Comparison of ENCODE assay signal across 8 mouse cellular contexts in genomic region chr17:27555075-27555511, GRCm38 (mm10). TPM values are rescaled to one million over a fixed set of nuclear protein-coding genes. Genes with fewer than 3 reads are reported as not detected.
DNase-seq lines count a peak whose midpoint lies in the region; TF ChIP-seq lines count a peak whose summit lies in the region.

No protein-coding gene starts in this region.

- peak in 1 of 2 experiments; percentile 48; a peak in 1 of 4 replicates for TF ChIP-seq POLR2A in MEL (IDR thresholded peaks at IDR 0.05; ENCODE audit: control insufficient read depth in 1 of 2, insufficient read depth in 1 of 2, low read depth in 1 of 2, low read length in 2 of 2, poor library complexity in 1 of 2)

- H3K79me2 ChIP-seq in MEL (ENCODE audit: control insufficient read depth, insufficient read depth, low read length, poor library complexity), result peaks cover 45% of the 10 kb centered on the region

- TF ChIP-seq CTCF in MEL (IDR thresholded peaks at IDR 0.05 in 2 of 3, conservative IDR thresholded peaks at IDR 0.05 in 1 of 3; ENCODE audit: control insufficient read depth in 1 of 3, insufficient read depth in 1 of 3, low read depth in 2 of 3, low read length in 3 of 3, poor library complexity in 1 of 3, severe bottlenecking in 1 of 3), result no peak

- H3K9ac ChIP-seq in MEL (ENCODE audit: control insufficient read depth, low read depth, low read length, poor library complexity, severe bottlenecking), result peak overlapping the region; percentile 99

- DNase-seq in B cell, adult 2 months, result peak; percentile 73 to 74
- DNase-seq in MEL (ENCODE audit: low read depth, low spot score), result peak; percentile 86
- peak; percentile 85 for DNase-seq in forelimb bud, embryonic 11.5 days (ENCODE audit: low read depth, low spot score)
- no peak for DNase-seq in limb, embryonic 10.5 days (ENCODE audit: low spot score)
- peak; percentile 87 for DNase-seq in mesoderm, embryonic 11.5 days (ENCODE audit: low read depth, low spot score)
- peak; percentile 64 for DNase-seq in splenic B cell, adult 2 months (ENCODE audit: low read depth, low spot score)
- DNase-seq in layer of hippocampus, adult 9-11 months, result no peak
- no peak for DNase-seq in right cerebral cortex, postnatal 14 days

- peak in 1 of 2 experiments; percentile 54; a peak in 1 of 4 replicates for TF ChIP-seq EP300 in MEL (IDR thresholded peaks at IDR 0.05; ENCODE audit: low read depth in 1 of 2, low read length in 2 of 2)

- no peak for TF ChIP-seq RAD21 in MEL (IDR thresholded peaks at IDR 0.05; ENCODE audit: low read depth, low read length)

- H3K4me3 ChIP-seq in MEL (ENCODE audit: control insufficient read depth in 1 of 2, insufficient read depth in 1 of 2, low read depth in 2 of 2, low read length in 2 of 2), result peak overlapping the region; percentile 50 to 59
- H3K4me3 ChIP-seq in limb, embryonic 10.5 days, result peak overlapping the region; percentile 98

- H3K27me3 ChIP-seq in MEL (ENCODE audit: control insufficient read depth in 1 of 2, insufficient read depth in 2 of 2, low read length in 2 of 2), result no peaks in the 10 kb centered on the region
- H3K27me3 ChIP-seq in limb, embryonic 10.5 days (ENCODE audit: low read depth, poor library complexity, severe bottlenecking), result no peaks in the 10 kb centered on the region
- H3K27me3 ChIP-seq in splenic B cell, adult 2 months (ENCODE audit: control insufficient read depth, insufficient read depth, low read length, poor library complexity, severe bottlenecking), result no peaks in the 10 kb centered on the region

- 1% methylated on average over 39 of the region's 39 CpGs for WGBS in limb, embryonic 10.5 days

- H3K36me3 ChIP-seq in MEL (ENCODE audit: control insufficient read depth in 1 of 2, insufficient read depth in 2 of 2, low read length in 2 of 2), result peaks cover 0 to 11% of the 10 kb centered on the region in 2 experiments; a peak in 2 of 4 replicates
- H3K36me3 ChIP-seq in limb, embryonic 10.5 days, result peaks cover 13% of the 10 kb centered on the region
- H3K36me3 ChIP-seq in splenic B cell, adult 2 months (ENCODE audit: control insufficient read depth, insufficient read depth, low read length, poor library complexity, severe bottlenecking), result no peaks in the 10 kb centered on the region

- no peaks in the 10 kb centered on the region for H3K9me3 ChIP-seq in MEL (replicated peaks; ENCODE audit: insufficient read depth, low read length)
- H3K9me3 ChIP-seq in limb, embryonic 10.5 days (replicated peaks), result no peaks in the 10 kb centered on the region

- H3K27ac ChIP-seq in MEL (ENCODE audit: control insufficient read depth, low read depth, low read length), result peak overlapping the region; percentile 95
- peak overlapping the region; percentile 99 for H3K27ac ChIP-seq in limb, embryonic 10.5 days

- peaks cover 0 to 20% of the 10 kb centered on the region in 2 experiments; a peak in 3 of 4 replicates for H3K4me1 ChIP-seq in MEL (ENCODE audit: control insufficient read depth in 1 of 2, insufficient read depth in 2 of 2, low read length in 2 of 2)
- peaks cover 69% of the 10 kb centered on the region for H3K4me1 ChIP-seq in limb, embryonic 10.5 days

TF ChIP-seq in MEL, 35 proteins besides CTCF, POLR2A, EP300 and RAD21:
- TF ChIP-seq E2F4 (IDR thresholded peaks at IDR 0.05; ENCODE audit: borderline replicate concordance, low read depth, low read length), result no peak
- no peak for TF ChIP-seq ZC3H11A (IDR thresholded peaks at IDR 0.05; ENCODE audit: low read depth, low read length)
- no peak for TF ChIP-seq MYB (IDR thresholded peaks at IDR 0.05; ENCODE audit: low read depth, low read length)
- TF ChIP-seq BHLHE40 (IDR thresholded peaks at IDR 0.05; ENCODE audit: borderline replicate concordance, low read depth, low read length), result peak; percentile 85
- TF ChIP-seq GATA1 (IDR thresholded peaks at IDR 0.05; ENCODE audit: low read depth, low read length), result no peak
- TF ChIP-seq USF1 (IDR thresholded peaks at IDR 0.05; ENCODE audit: low read depth, low read length), result peak; percentile 60
- peak; percentile 46; the same call in 1 of the 2 replicates for TF ChIP-seq MAX (IDR thresholded peaks at IDR 0.05; ENCODE audit: low read length)
- peak; percentile 48 for TF ChIP-seq MAZ (IDR thresholded peaks at IDR 0.05; ENCODE audit: low read depth, low read length)
- TF ChIP-seq POLR2AphosphoS2 (IDR thresholded peaks at IDR 0.05; ENCODE audit: low read length), result no peak
- TF ChIP-seq HCFC1 (IDR thresholded peaks at IDR 0.05; ENCODE audit: low read depth, low read length), result no peak
- no peak for TF ChIP-seq CHD1 (IDR thresholded peaks at IDR 0.05; ENCODE audit: low read depth, low read length)
- TF ChIP-seq ETS1 (IDR thresholded peaks at IDR 0.05; ENCODE audit: low read depth, low read length), result peak; percentile 43; the same call in 1 of the 2 replicates
- TF ChIP-seq MAFK (IDR thresholded peaks at IDR 0.05; ENCODE audit: borderline replicate concordance, low read depth, low read length), result no peak
- TF ChIP-seq CHD2 (IDR thresholded peaks at IDR 0.05; ENCODE audit: low read length), result peak; percentile 9
- no peak for TF ChIP-seq MEF2A (IDR thresholded peaks at IDR 0.05; ENCODE audit: extremely low read depth, insufficient replicate concordance, low read depth, low read length, poor library complexity, severe bottlenecking)
- TF ChIP-seq MXI1 (IDR thresholded peaks at IDR 0.05; ENCODE audit: low read depth, low read length), result peak; percentile 24; the same call in 1 of the 2 replicates
- no peak for TF ChIP-seq GABPA (IDR thresholded peaks at IDR 0.05; ENCODE audit: low read depth, low read length)
- no peak for TF ChIP-seq ELF1 (IDR thresholded peaks at IDR 0.05; ENCODE audit: low read depth, low read length)
- no peak for TF ChIP-seq ZKSCAN1 (IDR thresholded peaks at IDR 0.05; ENCODE audit: low read depth, low read length)
- TF ChIP-seq SIN3A (IDR thresholded peaks at IDR 0.05; ENCODE audit: low read length), result 0 out of 2 replicates have a peak, but pooled peaks have one; percentile 0
- TF ChIP-seq TBP (IDR thresholded peaks at IDR 0.05; ENCODE audit: low read depth, low read length), result no peak
- no peak for TF ChIP-seq SMC3 (IDR thresholded peaks at IDR 0.05; ENCODE audit: low read depth, low read length)
- no peak for TF ChIP-seq NRF1 (IDR thresholded peaks at IDR 0.05; ENCODE audit: insufficient read depth, low read depth, low read length, poor library complexity, severe bottlenecking)
- peak; percentile 33; the same call in 1 of the 2 replicates for TF ChIP-seq TCF12 (IDR thresholded peaks at IDR 0.05; ENCODE audit: low read depth, low read length)
- no peak for TF ChIP-seq TAL1 (IDR thresholded peaks at IDR 0.05; ENCODE audit: low read length)
- no peak for TF ChIP-seq ZNF384 (IDR thresholded peaks at IDR 0.05; ENCODE audit: low read depth, low read length)
- no peak for TF ChIP-seq KAT2A (conservative IDR thresholded peaks at IDR 0.05; ENCODE audit: low read depth, low read length)
- TF ChIP-seq NELFE (IDR thresholded peaks at IDR 0.05; ENCODE audit: low read depth, low read length), result peak; percentile 48
- TF ChIP-seq JUND (IDR thresholded peaks at IDR 0.05; ENCODE audit: low read depth, low read length), result no peak
- TF ChIP-seq POLR2AphosphoS5 (IDR thresholded peaks at IDR 0.05; ENCODE audit: borderline replicate concordance, low read depth, low read length), result no peak
- no peak for TF ChIP-seq RCOR1 (IDR thresholded peaks at IDR 0.05; ENCODE audit: low read depth, low read length)
- TF ChIP-seq UBTF (IDR thresholded peaks at IDR 0.05; ENCODE audit: borderline replicate concordance, insufficient read depth, low read depth, low read length), result 0 out of 2 replicates have a peak, but pooled peaks have one; percentile 24
- TF ChIP-seq MYC (IDR thresholded peaks at IDR 0.05; ENCODE audit: low read depth, low read length), result no peak
- 0 out of 2 replicates have a peak, but pooled peaks have one; percentile 3 for TF ChIP-seq ZMIZ1 (IDR thresholded peaks at IDR 0.05; ENCODE audit: low read depth, low read length)
- no peak for TF ChIP-seq USF2 (IDR thresholded peaks at IDR 0.05; ENCODE audit: borderline replicate concordance in 1 of 2, insufficient read depth in 1 of 2, low read depth in 1 of 2, low read length in 2 of 2)

RNA-seq across cellular contexts. Expression of gene Hmga1, which starts 1.2 kb away (rescaled TPM):
- total RNA-seq in MEL (2012; rRNA removed), result 96.0 and 106 TPM in 2 replicates
- polyA plus RNA-seq in MEL (2012; ENCODE audit: insufficient read depth in 1 of 2, insufficient read length in 2 of 2, low read depth in 1 of 2, low replicate concordance in 2 of 2, missing spikeins in 1 of 2), result 100 to 1,000 TPM in 1 of 2 experiments, not detected in 1; 112 TPM
- polyA plus RNA-seq in limb, embryonic 10.5 days (2016; fragmentation: Nextera tagmentation; extraction: Ambion mirVana), result 904 and 1,218 TPM in 2 replicates

RNA-seq across cellular contexts. Expression of gene AI413582, which starts 10.5 kb away (rescaled TPM):
- total RNA-seq in MEL (2012; rRNA removed), result 20.6 and 21.5 TPM in 2 replicates
- polyA plus RNA-seq in MEL (2012; ENCODE audit: insufficient read depth in 1 of 2, insufficient read length in 2 of 2, low read depth in 1 of 2, low replicate concordance in 2 of 2, missing spikeins in 1 of 2), result 10 to 100 TPM in 1 of 2 experiments, not detected in 1; 56.5 TPM
- 9.4 TPM in 2 replicates for polyA plus RNA-seq in limb, embryonic 10.5 days (2016; fragmentation: Nextera tagmentation; extraction: Ambion mirVana)

RNA-seq across cellular contexts. Expression of gene Grm4, which starts 33.9 kb away (rescaled TPM):
- not detected in 2 replicates for total RNA-seq in MEL (2012; rRNA removed)
- polyA plus RNA-seq in MEL (2012; ENCODE audit: insufficient read depth in 1 of 2, insufficient read length in 2 of 2, low read depth in 1 of 2, low replicate concordance in 2 of 2, missing spikeins in 1 of 2), result under 1 TPM in 1 of 2 experiments, not detected in 1; 0.06 TPM
- 0.06 and 0.35 TPM in 2 replicates for polyA plus RNA-seq in limb, embryonic 10.5 days (2016; fragmentation: Nextera tagmentation; extraction: Ambion mirVana)

Comparison
In these comparisons a context has a peak if more than half of its experiments do, and no peak if none do; other contexts are left out.
1. DNase-seq: peak in B cell, adult 2 months (2 of 2), MEL (single experiment), forelimb bud, embryonic 11.5 days (single experiment), mesoderm, embryonic 11.5 days (single experiment) and splenic B cell, adult 2 months (single experiment); none in limb, embryonic 10.5 days (single experiment), layer of hippocampus, adult 9-11 months (single experiment) and right cerebral cortex, postnatal 14 days (single experiment).